ENCODE assay signal across 10 mouse cellular contexts in the genomic region with DNA sequence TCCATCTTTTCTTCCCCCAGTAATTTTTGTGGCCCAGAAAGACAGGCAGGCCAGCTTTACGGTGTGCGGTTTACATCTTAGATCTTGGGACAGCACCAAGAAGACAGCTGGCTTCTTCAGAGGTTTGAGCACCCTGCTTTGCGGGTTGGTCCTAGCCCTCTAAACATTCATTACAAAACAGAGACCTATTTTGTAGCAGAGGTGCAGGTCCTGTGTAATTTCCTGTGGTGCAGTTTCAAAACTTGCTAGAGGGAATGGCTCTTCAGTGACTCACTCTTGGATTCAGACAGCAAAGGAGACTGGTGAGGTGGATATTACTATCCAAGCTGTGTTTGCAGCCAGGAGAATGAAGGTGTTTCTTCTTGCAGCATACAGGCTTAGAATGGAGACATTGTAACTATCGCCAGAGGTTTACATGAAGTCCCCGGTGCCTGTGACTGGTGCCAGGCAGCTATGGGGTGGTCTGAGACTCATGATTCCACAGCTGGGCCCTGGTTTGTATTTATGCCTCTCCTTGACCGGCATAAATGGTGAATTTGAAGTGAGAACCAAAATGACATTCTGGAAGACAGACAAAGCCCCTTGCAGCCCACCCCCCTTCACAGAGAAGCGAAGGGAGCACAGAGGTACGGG. TPM values are rescaled to one million over a fixed set of nuclear protein-coding genes. Genes with fewer than 3 reads are reported as not detected.
DNase-seq lines count a peak whose midpoint lies in the region; ATAC-seq and TF ChIP-seq lines count a peak whose summit lies in the region.
"Had no signal": no experiment of that assay in that cellular context is flagged by ENCODE, and none has a peak within 500 bp of the region (broad histone marks: within the 10 kb centered on the region; RNA-seq: fewer than 3 reads in every experiment).

No protein-coding gene starts in this region.

- no peak overlapping the region for H3K4me2 ChIP-seq in heart, embryonic 15.5 days
- no peak overlapping the region for H3K4me2 ChIP-seq in embryonic facial prominence, embryonic 15.5 days (replicated peaks)
- peak overlapping the region; percentile 38; the same call in 1 of the 2 replicates for H3K4me2 ChIP-seq in liver, postnatal 0 days (ENCODE audit: low read depth, low read length)
- no peak overlapping the region for H3K4me2 ChIP-seq in midbrain, embryonic 11.5 days

- peaks cover 37% of the 10 kb centered on the region for H3K4me1 ChIP-seq in heart, embryonic 15.5 days (replicated peaks)
- peaks cover 17% of the 10 kb centered on the region; the same call in 1 of the 2 replicates for H3K4me1 ChIP-seq in embryonic facial prominence, embryonic 15.5 days
- H3K4me1 ChIP-seq in liver, postnatal 0 days (ENCODE audit: insufficient read depth), result peaks cover 20% of the 10 kb centered on the region
- H3K4me1 ChIP-seq in midbrain, embryonic 11.5 days (ENCODE audit: control insufficient read depth, insufficient read depth, low read length), result peaks cover 6% of the 10 kb centered on the region

- no peaks in the 10 kb centered on the region for H3K36me3 ChIP-seq in heart, embryonic 15.5 days
- no peaks in the 10 kb centered on the region for H3K36me3 ChIP-seq in embryonic facial prominence, embryonic 15.5 days
- H3K36me3 ChIP-seq in liver, postnatal 0 days (replicated peaks; ENCODE audit: insufficient read depth, low read length), result no peaks in the 10 kb centered on the region
- no peaks in the 10 kb centered on the region for H3K36me3 ChIP-seq in midbrain, embryonic 11.5 days (ENCODE audit: control insufficient read depth, insufficient read depth, low read length)
- H3K36me3 ChIP-seq: liver, embryonic 13.5 days had no signal

- no peak for DNase-seq in heart, postnatal 14 days
- peak; percentile 50 for DNase-seq in CD4-positive helper T cell, adult 2 months (ENCODE audit: low read depth, low spot score)
- no peak for DNase-seq in liver, postnatal 0 days
- DNase-seq in gastrocnemius, postnatal 10 days, result no peak
- DNase-seq in midbrain, embryonic 11.5 days (ENCODE audit: low spot score, missing footprints), result no peak
- DNase-seq: liver, embryonic 13.5 days had no signal

- intact Hi-C loops in heart, postnatal 14 days (cut with DNase I), result no loop called here

- 83% methylated on average over 8 of the region's 8 CpGs for whole genome bisulfite sequencing in heart, embryonic 15.5 days
- WGBS in embryonic facial prominence, embryonic 15.5 days, result 72% methylated on average over 8 of the region's 8 CpGs
- WGBS in liver, postnatal 0 days (ENCODE audit: insufficient replicate concordance), result 74% methylated on average over 8 of the region's 8 CpGs
- 90% methylated on average over 8 of the region's 8 CpGs for WGBS in midbrain, embryonic 11.5 days

- TF ChIP-seq EP300 in liver, postnatal 0 days (IDR thresholded peaks at IDR 0.05; ENCODE audit: low read depth), result no peak

- no peak overlapping the region for H3K9ac ChIP-seq in heart, embryonic 15.5 days
- H3K9ac ChIP-seq in embryonic facial prominence, embryonic 15.5 days, result no peak overlapping the region
- no peak overlapping the region for H3K9ac ChIP-seq in liver, postnatal 0 days (replicated peaks)
- no peak overlapping the region for H3K9ac ChIP-seq in midbrain, embryonic 11.5 days (ENCODE audit: low read length)
- H3K9ac ChIP-seq: liver, embryonic 13.5 days had no signal

- H3K27me3 ChIP-seq in heart, embryonic 15.5 days, result no peaks in the 10 kb centered on the region
- H3K27me3 ChIP-seq in embryonic facial prominence, embryonic 15.5 days, result no peaks in the 10 kb centered on the region
- no peaks in the 10 kb centered on the region for H3K27me3 ChIP-seq in liver, postnatal 0 days (ENCODE audit: insufficient read depth, low read length)
- no peaks in the 10 kb centered on the region for H3K27me3 ChIP-seq in midbrain, embryonic 11.5 days (ENCODE audit: control insufficient read depth, insufficient read depth, low read length)

- no peak for TF ChIP-seq CTCF in liver, postnatal 0 days (IDR thresholded peaks at IDR 0.05; ENCODE audit: low read depth)

- H3K9me3 ChIP-seq in heart, embryonic 15.5 days (replicated peaks), result no peaks in the 10 kb centered on the region
- no peaks in the 10 kb centered on the region for H3K9me3 ChIP-seq in embryonic facial prominence, embryonic 15.5 days (replicated peaks)
- H3K9me3 ChIP-seq in liver, postnatal 0 days (ENCODE audit: low read length), result no peaks in the 10 kb centered on the region
- no peaks in the 10 kb centered on the region for H3K9me3 ChIP-seq in midbrain, embryonic 11.5 days (ENCODE audit: control insufficient read depth, low read length)
- H3K9me3 ChIP-seq: liver, embryonic 13.5 days had no signal

- ATAC-seq in heart, embryonic 15.5 days (replicated peaks; ENCODE audit: insufficient number of reproducible peaks, insufficient read depth, low FRiP score, low read depth), result no peak
- ATAC-seq in embryonic facial prominence, embryonic 15.5 days (ENCODE audit: insufficient number of reproducible peaks, low FRiP score, low TSS enrichment, low read depth), result no peak
- peak; percentile 42 for ATAC-seq in liver, postnatal 0 days
- ATAC-seq in megakaryocyte-erythroid progenitor cell, adult 5-6 weeks (replicated peaks; ENCODE audit: low FRiP score, low TSS enrichment, poor library complexity, severe bottlenecking), result no peak
- no peak for ATAC-seq in midbrain, embryonic 11.5 days (ENCODE audit: low FRiP score)
- ATAC-seq: hindbrain, postnatal 0 days had no signal

- peak overlapping the region; percentile 45; the same call in 1 of the 2 replicates for H3K27ac ChIP-seq in heart, embryonic 15.5 days
- peak overlapping the region; percentile 53; the same call in 1 of the 2 replicates for H3K27ac ChIP-seq in embryonic facial prominence, embryonic 15.5 days (replicated peaks)
- peak overlapping the region; percentile 58 for H3K27ac ChIP-seq in liver, postnatal 0 days (ENCODE audit: low read depth)
- no peak overlapping the region for H3K27ac ChIP-seq in midbrain, embryonic 11.5 days (ENCODE audit: low read depth, low read length)
- H3K27ac ChIP-seq: hindbrain, postnatal 0 days had no signal

- no peak overlapping the region for H3K4me3 ChIP-seq in heart, embryonic 15.5 days
- H3K4me3 ChIP-seq in embryonic facial prominence, embryonic 15.5 days (replicated peaks), result no peak overlapping the region
- no peak overlapping the region for H3K4me3 ChIP-seq in liver, postnatal 0 days (ENCODE audit: low read depth, low read length)
- H3K4me3 ChIP-seq in midbrain, embryonic 11.5 days (ENCODE audit: low read depth, low read length), result no peak overlapping the region
- H3K4me3 ChIP-seq: liver, embryonic 13.5 days had no signal

RNA-seq across cellular contexts. Expression of gene Phlda1, which starts 10.8 kb away (rescaled TPM):
- 28.7 and 29.5 TPM in 2 replicates for polyA plus RNA-seq in heart, embryonic 15.5 days (2015; fragmentation: Nextera tagmentation; extraction: Ambion mirVana)
- total RNA-seq in heart, postnatal 14 days (2021), result 10 to 100 TPM; 20.3 to 22.3 TPM
- 38.3 and 43.4 TPM in 2 replicates for polyA plus RNA-seq in embryonic facial prominence, embryonic 15.5 days (2015; fragmentation: Nextera tagmentation; extraction: Ambion mirVana)
- polyA plus RNA-seq in liver, postnatal 0 days (2015; fragmentation: Nextera tagmentation; extraction: Ambion mirVana), result 29.6 and 32.1 TPM in 2 replicates
- 0.31 TPM in 1 of 2 replicates, not detected in the other for total RNA-seq in megakaryocyte-erythroid progenitor cell, adult 5-6 weeks (2014; fragmentation: Nextera tagmentation)
- 1.5 and 5.7 TPM in 2 replicates for total RNA-seq in megakaryocyte-erythroid progenitor cell, adult 5-6 weeks (2017)
- total RNA-seq in gastrocnemius, postnatal 10 days (2021), result 1 to 10 TPM; 7.2 to 8.2 TPM
- polyA plus RNA-seq in midbrain, embryonic 11.5 days (2014; fragmentation: Nextera tagmentation; extraction: Ambion mirVana), result 13.0 and 13.1 TPM in 2 replicates

RNA-seq across cellular contexts. Expression of gene Nap1l1, which starts 43.9 kb away (rescaled TPM):
- 110 TPM in 2 replicates for polyA plus RNA-seq in heart, embryonic 15.5 days (2015; fragmentation: Nextera tagmentation; extraction: Ambion mirVana)
- 10 to 100 TPM; 59.7 to 65.9 TPM for total RNA-seq in heart, postnatal 14 days (2021)
- polyA plus RNA-seq in embryonic facial prominence, embryonic 15.5 days (2015; fragmentation: Nextera tagmentation; extraction: Ambion mirVana), result 192 and 198 TPM in 2 replicates
- 69.9 and 73.7 TPM in 2 replicates for polyA plus RNA-seq in liver, postnatal 0 days (2015; fragmentation: Nextera tagmentation; extraction: Ambion mirVana)
- total RNA-seq in megakaryocyte-erythroid progenitor cell, adult 5-6 weeks (2014; fragmentation: Nextera tagmentation), result 549 and 560 TPM in 2 replicates
- total RNA-seq in megakaryocyte-erythroid progenitor cell, adult 5-6 weeks (2017), result 733 and 821 TPM in 2 replicates
- 10 to 100 TPM; 63.3 to 82.9 TPM for total RNA-seq in gastrocnemius, postnatal 10 days (2021)
- polyA plus RNA-seq in midbrain, embryonic 11.5 days (2014; fragmentation: Nextera tagmentation; extraction: Ambion mirVana), result 447 and 449 TPM in 2 replicates
